Mouse (Mus musculus) midbrain, embryonic 10.5 days (tissue): ENCODE results near the gene Ttc7b. TPM values are rescaled to one million over a fixed set of nuclear protein-coding genes. Genes with fewer than 3 reads are reported as not detected.
A peak's percentile ranks its signal among the peaks of the same experiment; 100 is the strongest.

Experiments used
- DNase-seq: peaks from one replicate; pipeline ENCODE4 v3.0.0-alpha.2; 2017; ENCODE audit warnings: low spot score
- H3K27ac ChIP-seq: fragments of 300-500 bp; sonication (generic); replicated peaks from 2 replicates; pipeline ENCODE4 v1.5.1; 2016; ENCODE audit warnings: mild to moderate bottlenecking
- H3K27me3 ChIP-seq: fragments of 300-500 bp; sonication (generic); 2 replicates; pipeline ENCODE4 v1.6.1; 2016; ENCODE audit warnings: low read depth, mild to moderate bottlenecking; ENCODE audit not compliant: poor library complexity, severe bottlenecking
- H3K36me3 ChIP-seq: fragments of 300-500 bp; sonication (generic); 2 replicates; pipeline ENCODE4 v1.6.1; 2016; ENCODE audit warnings: mild to moderate bottlenecking, moderate library complexity
- H3K4me1 ChIP-seq: fragments of 300-500 bp; sonication (generic); 2 replicates; pipeline ENCODE4 v1.6.1; 2016
- H3K4me3 ChIP-seq: fragments of 300-500 bp; sonication (generic); 2 replicates; pipeline ENCODE4 v1.5.1; 2016; ENCODE audit warnings: mild to moderate bottlenecking, moderate library complexity
- H3K9me3 ChIP-seq: fragments of 300-500 bp; sonication (generic); replicated peaks from 2 replicates; pipeline ENCODE4 v1.6.1; 2016; ENCODE audit warnings: mild to moderate bottlenecking
- WGBS: fragments of 180-500 bp; shearing (Covaris S2); methylation state at CpG from one replicate; pipeline ENCODE4 v1.1.7; 2016; 5-methylcytosine and 5-hydroxymethylcytosine counted together
- polyA plus RNA-seq: library from polyadenylated mRNA; unstranded; fragments of >200 nt; fragmentation: Nextera tagmentation; extraction: Ambion mirVana; gene quantifications from 2 replicates; pipeline ENCODE4 v1.2.1, GENCODE M21; 2016

Ttc7b gene
- polyA plus RNA-seq = 5.1 and 5.2 TPM in 2 replicates

- H3K4me3 ChIP-seq = peak within 1 kb of the TSS; percentile 91
- peaks cover 26% of the 10 kb centered on the region for H3K4me1 ChIP-seq
- 5% methylated on average over 42 of the region's 42 CpGs for WGBS
- H3K9me3 ChIP-seq = no peaks in the 10 kb centered on the region
- peaks cover 10% of the 10 kb centered on the region for H3K36me3 ChIP-seq
- peak; percentile 65 for DNase-seq
- H3K27ac ChIP-seq = peak within 1 kb of the TSS; percentile 97
- peaks cover 13% of the 10 kb centered on the region; the same call in 1 of the 2 replicates for H3K27me3 ChIP-seq
These were observed at the start of gene Ttc7b for GRCm38 (mm10) chr12:100520794-100521186. TSS of gene Ttc7b (minus strand) at chr12:100520826.

- no peak overlapping the region for H3K27ac ChIP-seq
- H3K4me1 ChIP-seq = no peaks in the 10 kb centered on the region
- H3K9me3 ChIP-seq = no peaks in the 10 kb centered on the region
- 90% methylated on average over 7 of the region's 7 CpGs for WGBS
- no peak for DNase-seq
- H3K27me3 ChIP-seq = no peaks in the 10 kb centered on the region
- no peak overlapping the region for H3K4me3 ChIP-seq
- H3K36me3 ChIP-seq = no peaks in the 10 kb centered on the region
These were observed 48.2 kb upstream of the Ttc7b start for GRCm38 (mm10) chr12:100568831-100569230.

- Histone ChIP-seq H3K27ac (no peak overlapping the region), H3K9me3 (no peaks in the 10 kb centered on the region), H3K4me3 (no peak overlapping the region), H3K36me3 (no peaks in the 10 kb centered on the region), H3K27me3 (no peaks in the 10 kb centered on the region), H3K4me1 (no peaks in the 10 kb centered on the region)
- WGBS = 85% methylated on average over 6 of the region's 6 CpGs
- DNase-seq = no peak
These were observed 47.5 kb upstream of the Ttc7b start for GRCm38 (mm10) chr12:100568105-100568504.

GRCm38 (mm10) chr12:100567627-100568026 is 47.0 kb upstream of the Ttc7b start:
- Histone ChIP-seq H3K27me3 (no peaks in the 10 kb centered on the region), H3K36me3 (no peaks in the 10 kb centered on the region), H3K9me3 (no peaks in the 10 kb centered on the region), H3K27ac (no peak overlapping the region), H3K4me3 (no peak overlapping the region), H3K4me1 (no peaks in the 10 kb centered on the region)
- 90% methylated on average over 3 of the region's 3 CpGs for WGBS
- DNase-seq = no peak

- no peak for DNase-seq
- 0 out of 2 replicates have a peak, but pooled peaks cover 4% of the 10 kb centered on the region for H3K36me3 ChIP-seq
- no peaks in the 10 kb centered on the region for H3K27me3 ChIP-seq
- 92% methylated on average over 6 of the region's 6 CpGs for WGBS
- H3K4me1 ChIP-seq = no peaks in the 10 kb centered on the region
- H3K4me3 ChIP-seq = no peak overlapping the region
- H3K9me3 ChIP-seq = no peaks in the 10 kb centered on the region
- H3K27ac ChIP-seq = no peak overlapping the region
These were observed 33.0 kb upstream of the Ttc7b start for GRCm38 (mm10) chr12:100553675-100554074.

GRCm38 (mm10) chr12:100551972-100552371 is 31.3 kb upstream of the Ttc7b start:
- no peaks in the 10 kb centered on the region for H3K4me1 ChIP-seq
- H3K36me3 ChIP-seq = 0 out of 2 replicates have a peak, but pooled peaks cover 4% of the 10 kb centered on the region
- DNase-seq = no peak
- no peaks in the 10 kb centered on the region for H3K9me3 ChIP-seq
- H3K4me3 ChIP-seq = no peak overlapping the region
- H3K27me3 ChIP-seq = no peaks in the 10 kb centered on the region
- WGBS = 87% methylated on average over 1 of the region's 1 CpGs
- no peak overlapping the region for H3K27ac ChIP-seq

- 93% methylated on average over 4 of the region's 4 CpGs for WGBS
- Histone ChIP-seq H3K4me1 (no peaks in the 10 kb centered on the region), H3K9me3 (no peaks in the 10 kb centered on the region), H3K27me3 (no peaks in the 10 kb centered on the region), H3K27ac (no peak overlapping the region), H3K36me3 (no peaks in the 10 kb centered on the region), H3K4me3 (no peak overlapping the region)
- no peak for DNase-seq
These were observed 23.6 kb upstream of the Ttc7b start for GRCm38 (mm10) chr12:100544194-100544567.

GRCm38 (mm10) chr12:100543437-100544193 is 23.0 kb upstream of the Ttc7b start:
- Histone ChIP-seq H3K27me3 (no peaks in the 10 kb centered on the region), H3K36me3 (no peaks in the 10 kb centered on the region), H3K4me3 (no peak overlapping the region), H3K9me3 (no peaks in the 10 kb centered on the region), H3K4me1 (peaks cover 2% of the 10 kb centered on the region; the same call in 1 of the 2 replicates), H3K27ac (no peak overlapping the region)
- DNase-seq = no peak
- 81% methylated on average over 6 of the region's 6 CpGs for WGBS

- Histone ChIP-seq H3K4me1 (peaks cover 3% of the 10 kb centered on the region; the same call in 1 of the 2 replicates), H3K27me3 (no peaks in the 10 kb centered on the region), H3K4me3 (no peak overlapping the region), H3K27ac (no peak overlapping the region), H3K36me3 (no peaks in the 10 kb centered on the region), H3K9me3 (no peaks in the 10 kb centered on the region)
- 89% methylated on average over 6 of the region's 6 CpGs for WGBS
- no peak for DNase-seq
These were observed 21.9 kb upstream of the Ttc7b start for GRCm38 (mm10) chr12:100542494-100542893.

- no peaks in the 10 kb centered on the region for H3K9me3 ChIP-seq
- no peaks in the 10 kb centered on the region for H3K27me3 ChIP-seq
- H3K27ac ChIP-seq = no peak overlapping the region
- DNase-seq = no peak
- no peak overlapping the region for H3K4me3 ChIP-seq
- no peaks in the 10 kb centered on the region for H3K36me3 ChIP-seq
- H3K4me1 ChIP-seq = peaks cover 3% of the 10 kb centered on the region; the same call in 1 of the 2 replicates
- 55% methylated on average over 3 of the region's 3 CpGs for WGBS
These were observed 21.4 kb upstream of the Ttc7b start for GRCm38 (mm10) chr12:100542076-100542475.

GRCm38 (mm10) chr12:100539158-100539714 is 18.6 kb upstream of the Ttc7b start:
- Histone ChIP-seq H3K4me1 (peaks cover 9% of the 10 kb centered on the region), H3K4me3 (no peak overlapping the region), H3K9me3 (no peaks in the 10 kb centered on the region), H3K36me3 (no peaks in the 10 kb centered on the region), H3K27me3 (no peaks in the 10 kb centered on the region), H3K27ac (no peak overlapping the region)
- 74% methylated on average over 9 of the region's 9 CpGs for WGBS
- no peak for DNase-seq

- H3K4me3 ChIP-seq = no peak overlapping the region
- WGBS = 79% methylated on average over 7 of the region's 7 CpGs
- peaks cover 14% of the 10 kb centered on the region for H3K4me1 ChIP-seq
- DNase-seq = no peak
- no peaks in the 10 kb centered on the region for H3K9me3 ChIP-seq
- H3K27ac ChIP-seq = no peak overlapping the region
- H3K36me3 ChIP-seq = no peaks in the 10 kb centered on the region
- no peaks in the 10 kb centered on the region for H3K27me3 ChIP-seq
These were observed 18.0 kb upstream of the Ttc7b start for GRCm38 (mm10) chr12:100538445-100539157.

GRCm38 (mm10) chr12:100537091-100537490 is 16.5 kb upstream of the Ttc7b start:
- WGBS = 91% methylated on average over 11 of the region's 11 CpGs
- H3K27ac ChIP-seq = no peak overlapping the region
- H3K9me3 ChIP-seq = no peaks in the 10 kb centered on the region
- no peaks in the 10 kb centered on the region for H3K36me3 ChIP-seq
- no peak for DNase-seq
- no peak overlapping the region for H3K4me3 ChIP-seq
- H3K27me3 ChIP-seq = no peaks in the 10 kb centered on the region
- H3K4me1 ChIP-seq = peaks cover 14% of the 10 kb centered on the region
